Mouse (Mus musculus) cerebellum, adult 2 months (tissue): ENCODE data around the gene Stab1. TPM values are rescaled to one million over a fixed set of nuclear protein-coding genes. Genes with fewer than 3 reads are reported as not detected.

Source experiments
- DNase-seq, 2 experiments: peaks; one replicate each; pipeline ENCODE4 v3.0.0; 2021
- H3K27ac ChIP-seq: fragments of 200-500 bp; 2 replicates; pipeline ENCODE4 v1.5.1; 2012; ENCODE audit warnings: low read length, control low read depth, inconsistent platforms; ENCODE audit not compliant: insufficient read depth
- H3K27me3 ChIP-seq: fragments of 200-500 bp; 2 replicates; pipeline ENCODE4 v1.6.1; 2012; ENCODE audit warnings: inconsistent platforms, mild to moderate bottlenecking, low read length, moderate library complexity; ENCODE audit not compliant: control insufficient read depth, insufficient read depth
- H3K4me1 ChIP-seq: fragments of 200-500 bp; 2 replicates; pipeline ENCODE4 v1.6.1; 2011; ENCODE audit warnings: low read length; ENCODE audit not compliant: control insufficient read depth, insufficient read depth
- H3K4me3 ChIP-seq: fragments of 200-500 bp; replicated peaks from 2 replicates; pipeline ENCODE3; 2011; ENCODE audit warnings: mild to moderate bottlenecking, low read depth, low read length, control low read depth; ENCODE audit not compliant: insufficient read depth
- CTCF ChIP-seq: fragments of 200-500 bp; IDR thresholded peaks from 2 replicates; pipeline ENCODE4 v1.5.1; 2011; ENCODE audit warnings: low read depth, mild to moderate bottlenecking, control low read depth, low read length, moderate library complexity, borderline replicate concordance; ENCODE audit not compliant: insufficient read depth
- POLR2A ChIP-seq: fragments of 200-500 bp; IDR thresholded peaks from 2 replicates; pipeline ENCODE4 v1.6.1; 2011; ENCODE audit warnings: low read length, control low read depth, borderline replicate concordance; ENCODE audit not compliant: insufficient read depth
- WGBS: fragments of 180-500 bp; shearing (Covaris S2); methylation state at CpG from one replicate; pipeline ENCODE4 v1.1.7; 2018; 5-methylcytosine and 5-hydroxymethylcytosine counted together
- polyA plus RNA-seq: library from polyadenylated mRNA; depleted of rRNA; stranded (reverse); fragments of >200 nt; gene quantifications from 2 replicates; pipeline ENCODE4 v1.2.3, GENCODE M21; 2012

Gene Stab1
- polyA plus RNA-seq, 1 experiment = 8.6 TPM

DNA sequence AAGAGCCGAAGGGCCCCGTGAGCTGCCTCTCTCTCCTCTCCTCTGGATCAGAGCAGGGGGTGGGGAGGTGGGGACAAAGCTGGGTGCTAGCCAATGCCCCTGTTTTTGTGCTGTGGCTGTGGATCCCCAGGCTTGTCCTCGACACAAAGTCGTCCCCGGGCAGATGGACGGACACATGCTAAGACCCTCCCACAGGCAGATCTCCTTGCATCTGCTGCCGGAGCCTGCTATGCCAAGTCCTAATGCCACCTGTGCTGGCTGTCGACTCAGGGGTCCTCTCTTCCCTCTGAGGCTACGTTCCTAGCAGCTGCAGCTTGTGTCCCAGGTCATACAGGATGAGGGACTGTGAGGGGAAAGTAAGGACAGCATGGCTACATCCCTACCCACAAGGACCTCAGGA lies 1.6 kb downstream of the Stab1 start:
- Histone ChIP-seq H3K27ac (no peak overlapping the region), H3K27me3 (no peaks in the 10 kb centered on the region), H3K4me3 (no peak overlapping the region), H3K4me1 (peaks cover 39% of the 10 kb centered on the region)
- DNase-seq = no peak
- WGBS = 23% methylated on average over 9 of the region's 9 CpGs
- no peak for TF ChIP-seq POLR2A
- TF ChIP-seq CTCF = no peak

DNA sequence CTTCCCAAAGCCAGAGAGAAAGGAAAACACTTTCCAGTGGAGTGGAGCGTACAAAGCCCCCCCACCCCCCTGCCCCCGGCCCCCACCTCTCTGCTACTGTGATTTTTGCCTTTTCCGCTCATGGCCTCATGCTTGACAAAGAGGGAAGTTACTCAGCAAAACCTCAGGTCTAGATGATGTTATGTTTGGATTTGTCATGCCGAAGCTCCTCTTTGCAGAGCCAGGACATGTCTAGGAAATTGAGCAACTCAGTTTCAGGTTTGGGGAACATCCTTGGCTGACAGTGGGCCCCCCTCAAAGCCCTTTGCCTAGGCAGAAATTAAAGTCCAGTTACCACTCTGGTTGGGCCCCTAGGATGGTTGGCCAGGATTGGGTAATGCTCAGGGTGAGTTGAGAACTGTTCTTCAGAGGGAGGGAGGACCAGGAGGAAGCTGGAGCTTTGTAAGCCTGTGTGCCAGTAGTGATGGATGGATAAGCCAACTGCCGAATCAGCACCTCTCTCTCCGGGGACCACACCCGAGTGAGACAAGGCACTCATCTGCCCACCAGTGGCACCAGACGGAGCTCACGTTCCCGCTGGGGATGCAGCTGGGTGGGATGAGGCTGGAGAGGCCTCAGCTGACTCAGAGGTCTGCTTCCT lies 2.3 kb downstream of the Stab1 start:
- no peak overlapping the region for H3K4me3 ChIP-seq
- no peak overlapping the region for H3K27ac ChIP-seq
- 69% methylated on average over 10 of the region's 10 CpGs for WGBS
- peaks cover 32% of the 10 kb centered on the region for H3K4me1 ChIP-seq
- no peaks in the 10 kb centered on the region for H3K27me3 ChIP-seq
- TF ChIP-seq POLR2A = no peak
- no peak for TF ChIP-seq CTCF
- DNase-seq = no peak

DNA sequence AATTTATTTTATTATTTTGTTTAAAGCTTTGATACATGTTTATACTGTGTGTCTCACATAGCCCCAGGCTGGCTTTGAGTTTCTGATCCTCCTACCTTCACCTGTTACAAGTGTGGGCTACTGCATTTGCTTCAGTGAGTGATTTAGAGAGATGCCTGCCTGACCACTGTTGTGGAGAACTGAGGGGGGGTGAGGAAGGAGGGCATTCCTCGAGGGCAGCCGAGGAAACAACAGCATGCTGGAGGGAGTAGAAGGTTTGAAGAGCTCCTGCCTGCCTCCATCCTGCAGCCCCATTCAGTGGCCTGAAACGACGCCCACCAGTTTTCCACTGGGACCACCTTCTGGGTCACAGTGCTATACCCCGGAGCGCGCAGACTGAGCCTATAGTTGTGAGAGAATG lies 3.0 kb downstream of the Stab1 start:
- Histone ChIP-seq H3K4me3 (no peak overlapping the region), H3K4me1 (peaks cover 28% of the 10 kb centered on the region), H3K27ac (no peak overlapping the region), H3K27me3 (no peaks in the 10 kb centered on the region)
- 57% methylated on average over 7 of the region's 7 CpGs for WGBS
- DNase-seq = no peak
- no peak for TF ChIP-seq POLR2A

DNA sequence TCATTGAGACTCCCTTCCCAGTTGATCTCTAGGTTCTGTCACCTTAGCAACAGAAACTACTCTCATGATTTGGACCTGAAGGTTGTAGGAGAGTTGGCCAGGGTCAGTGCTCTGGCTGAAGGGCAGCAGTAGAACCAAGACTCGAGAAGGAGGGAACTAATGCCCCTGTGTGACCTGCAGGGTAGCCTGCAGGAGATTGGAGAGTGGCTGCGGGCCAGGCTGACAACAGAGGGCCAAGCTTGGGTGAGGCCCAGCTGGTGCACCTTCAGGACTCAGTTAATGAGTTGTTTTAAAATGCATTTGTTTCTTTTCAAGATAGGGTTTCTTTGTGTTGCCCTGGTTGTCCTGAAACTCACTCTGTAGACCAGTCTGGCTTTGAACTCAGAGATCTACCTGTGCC lies 3.4 kb downstream of the Stab1 start:
- H3K27ac ChIP-seq = 0 out of 2 replicates have a peak overlapping the region, but pooled peaks have one; percentile 6
- WGBS = 17% methylated on average over 2 of the region's 2 CpGs
- TF ChIP-seq CTCF (no peak), POLR2A (no peak)
- H3K4me1 ChIP-seq = peaks cover 26% of the 10 kb centered on the region
- no peak overlapping the region for H3K4me3 ChIP-seq
- peak; percentile 51 to 52 for DNase-seq
- H3K27me3 ChIP-seq = no peaks in the 10 kb centered on the region

DNA sequence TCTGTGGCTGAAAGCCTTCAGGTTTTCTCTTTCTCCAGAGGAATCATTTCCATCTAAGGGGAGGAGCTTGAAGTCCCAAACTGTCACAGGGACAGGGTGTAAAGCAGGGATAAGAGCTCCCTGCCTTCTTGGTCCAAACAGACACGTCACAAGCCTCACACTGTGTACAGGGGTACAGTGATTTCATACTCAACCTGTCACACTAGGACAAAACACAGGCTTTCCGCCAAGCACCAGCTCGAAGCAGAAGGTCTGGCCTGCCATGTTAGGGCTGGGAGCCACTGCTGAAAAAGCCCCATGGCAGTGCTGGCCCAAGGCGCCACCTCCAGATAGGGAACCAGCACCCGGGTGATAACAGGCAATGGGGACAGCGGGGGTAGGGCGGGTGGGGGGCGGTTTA lies 4.4 kb downstream of the Stab1 start:
- DNase-seq = peak; percentile 67 to 86
- 40% methylated on average over 8 of the region's 8 CpGs for WGBS

DNA sequence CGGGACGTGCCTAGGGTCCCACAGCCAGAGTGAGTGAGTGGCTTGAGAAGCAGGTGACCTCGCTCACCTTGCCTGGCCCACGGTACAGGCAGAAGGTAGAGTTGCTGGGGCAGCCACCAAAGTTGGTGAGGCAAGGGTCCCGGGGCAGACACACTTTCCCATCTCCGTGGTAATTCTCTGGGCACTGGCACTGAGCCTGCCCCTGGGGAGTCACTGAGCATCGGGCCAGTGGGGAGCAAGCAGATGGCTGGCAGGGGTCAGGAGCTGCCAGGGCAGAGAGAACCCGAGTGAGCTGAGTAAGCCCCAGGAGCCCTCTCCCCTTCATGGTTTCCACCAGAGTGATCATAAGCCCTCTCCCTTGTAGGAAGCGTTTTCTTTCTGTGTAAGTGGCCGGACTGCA lies 6.8 kb downstream of the Stab1 start:
- whole genome bisulfite sequencing = 36% methylated on average over 10 of the region's 10 CpGs
- no peak overlapping the region for H3K4me3 ChIP-seq
- H3K4me1 ChIP-seq = peaks cover 18% of the 10 kb centered on the region
- H3K27ac ChIP-seq = no peak overlapping the region
- DNase-seq = no peak
- no peaks in the 10 kb centered on the region for H3K27me3 ChIP-seq
- TF ChIP-seq POLR2A (no peak), CTCF (no peak)

More for the DNA sequence above, 4.4 kb downstream of the Stab1 start:
- H3K27me3 ChIP-seq = no peaks in the 10 kb centered on the region
- H3K4me1 ChIP-seq = peaks cover 26% of the 10 kb centered on the region
- H3K27ac ChIP-seq = no peak overlapping the region
- TF ChIP-seq POLR2A (no peak), CTCF (no peak)
- H3K4me3 ChIP-seq = no peak overlapping the region

DNA sequence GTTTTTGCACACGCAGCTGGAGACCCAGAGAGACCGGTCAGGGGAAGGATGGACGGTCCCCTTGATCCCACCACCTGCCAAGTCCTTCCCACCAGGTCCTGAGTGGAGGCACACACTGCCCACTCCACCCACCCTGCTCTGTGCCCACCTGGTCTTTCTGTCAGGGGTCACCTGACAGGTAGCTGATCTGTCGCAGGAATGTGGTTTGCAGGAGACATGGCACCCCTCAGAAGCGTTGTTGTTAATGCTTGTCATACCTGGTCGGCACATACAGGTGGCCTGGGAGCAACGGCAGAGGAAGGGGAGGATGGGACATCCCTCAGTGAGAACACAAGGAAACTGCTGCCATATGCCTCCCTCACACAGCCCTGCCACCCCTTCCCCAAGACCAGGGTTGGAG lies 7.2 kb downstream of the Stab1 start:
- Histone ChIP-seq H3K4me1 (peaks cover 13% of the 10 kb centered on the region), H3K27me3 (no peaks in the 10 kb centered on the region), H3K27ac (no peak overlapping the region), H3K4me3 (no peak overlapping the region)
- 79% methylated on average over 7 of the region's 7 CpGs for WGBS
- no peak for DNase-seq
- no peak for TF ChIP-seq POLR2A
- no peak for TF ChIP-seq CTCF

DNA sequence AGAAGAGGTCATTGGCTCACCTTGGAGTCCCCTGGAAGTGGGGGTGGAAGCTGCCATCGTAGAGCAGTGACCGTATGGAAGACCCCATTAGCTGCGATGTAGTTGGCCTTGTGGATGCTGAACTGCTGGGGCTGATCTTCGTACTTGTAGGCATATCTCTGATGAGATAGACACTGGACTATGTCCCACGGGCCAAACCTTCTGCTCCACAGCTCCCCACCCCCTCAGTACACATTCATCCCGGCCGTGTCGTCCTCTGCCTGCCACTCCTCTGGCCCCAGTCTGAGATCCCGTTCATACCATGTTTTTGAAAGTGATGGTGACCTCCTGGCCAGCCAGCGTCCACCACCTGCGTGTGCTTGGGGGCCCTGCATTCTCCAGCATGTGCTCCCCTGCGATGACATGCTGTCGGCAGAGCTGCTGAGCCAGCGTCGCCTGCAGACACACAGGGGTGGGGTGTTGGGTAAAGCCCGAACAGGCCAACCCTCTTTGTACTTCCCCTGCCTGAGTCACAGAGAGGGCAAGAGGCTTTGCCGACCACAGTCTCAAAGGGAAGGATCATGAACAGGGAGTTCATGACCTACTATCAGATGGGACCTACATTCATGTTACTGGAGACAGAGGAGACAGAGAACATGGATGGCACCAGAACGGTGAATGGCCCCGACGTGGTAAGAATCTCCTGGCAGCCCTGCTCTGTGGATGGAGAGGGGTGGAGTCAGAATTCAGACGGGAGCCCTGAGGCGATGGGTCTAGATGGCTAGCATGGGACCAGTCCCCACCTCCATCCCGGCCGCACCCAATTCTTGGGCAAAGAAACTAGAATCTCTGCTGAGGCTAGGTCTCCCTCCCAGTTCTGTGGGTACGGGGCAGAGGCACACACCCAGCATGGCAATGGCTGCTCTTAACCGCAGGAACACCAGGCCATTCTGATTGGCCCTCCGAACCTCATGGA lies 8.0 kb downstream of the Stab1 start:
- Histone ChIP-seq H3K27ac (no peak overlapping the region), H3K4me3 (no peak overlapping the region), H3K27me3 (no peaks in the 10 kb centered on the region), H3K4me1 (peaks cover 10% of the 10 kb centered on the region)
- DNase-seq = no peak
- TF ChIP-seq CTCF (no peak), POLR2A (no peak)
- 65% methylated on average over 27 of the region's 27 CpGs for whole genome bisulfite sequencing
